Mouse (Mus musculus) heart, embryonic 10.5 days (tissue): ENCODE measurements around the gene Gm20388. TPM values are rescaled to one million over a fixed set of nuclear protein-coding genes. Genes with fewer than 3 reads are reported as not detected.
A peak's percentile ranks its signal among the peaks of the same experiment; 100 is the strongest.
"Not testable (repeated sequence)": the region's sequence is repeated elsewhere in the genome, so short reads cannot be mapped to it uniquely, and the experiment has no call there.

Source experiments
- DNase-seq: peaks from one replicate; pipeline ENCODE4 v3.0.0-alpha.2; 2017; ENCODE audit warnings: low spot score
- H3K27ac ChIP-seq: fragments of 300-500 bp; sonication (generic); 2 replicates; pipeline ENCODE4 v1.5.1; 2016; ENCODE audit warnings: mild to moderate bottlenecking
- H3K27me3 ChIP-seq: fragments of 300-500 bp; sonication (generic); 2 replicates; pipeline ENCODE4 v1.6.1; 2016; ENCODE audit warnings: mild to moderate bottlenecking; ENCODE audit not compliant: poor library complexity, insufficient read depth, severe bottlenecking
- H3K36me3 ChIP-seq: fragments of 300-500 bp; sonication (generic); 2 replicates; pipeline ENCODE4 v1.6.1; 2016; ENCODE audit warnings: mild to moderate bottlenecking, moderate library complexity
- H3K4me1 ChIP-seq: fragments of 300-500 bp; sonication (generic); 2 replicates; pipeline ENCODE4 v1.6.1; 2016; ENCODE audit warnings: mild to moderate bottlenecking
- H3K4me3 ChIP-seq: fragments of 300-500 bp; sonication (generic); 2 replicates; pipeline ENCODE4 v1.5.1; 2016; ENCODE audit warnings: mild to moderate bottlenecking, moderate library complexity
- H3K9me3 ChIP-seq: fragments of 300-500 bp; sonication (generic); 2 replicates; pipeline ENCODE4 v1.6.1; 2016; ENCODE audit warnings: mild to moderate bottlenecking, moderate library complexity
- WGBS: fragments of 180-500 bp; shearing (Covaris S2); methylation state at CpG from one replicate; pipeline ENCODE4 v1.1.7; 2016; 5-methylcytosine and 5-hydroxymethylcytosine counted together
- polyA plus RNA-seq: library from polyadenylated mRNA; unstranded; fragments of >200 nt; fragmentation: Nextera tagmentation; extraction: Ambion mirVana; gene quantifications from 2 replicates; pipeline ENCODE4 v1.2.1, GENCODE M21; 2016

The Gm20388 gene
- polyA plus RNA-seq, 1 experiment from 2014 or later, result 4.5 TPM

DNA sequence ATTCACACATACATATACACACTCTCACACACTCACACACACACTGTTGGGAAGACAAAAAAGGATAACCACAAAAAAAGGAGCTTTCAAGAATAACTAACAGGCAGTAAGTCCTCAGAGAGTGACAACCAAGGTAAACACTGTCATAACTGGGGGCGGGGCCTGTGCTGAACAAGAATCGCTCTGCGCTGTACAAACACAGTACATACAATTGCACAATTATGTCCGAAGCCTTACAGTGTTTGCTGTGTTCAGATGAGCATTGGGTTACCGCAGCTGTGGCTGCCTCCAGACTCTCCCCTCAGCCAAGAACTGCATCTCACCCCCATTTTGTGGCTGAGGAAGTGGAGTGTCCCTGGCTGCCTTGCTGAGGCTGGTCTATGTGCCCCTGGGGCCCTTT, 1510.4 kb downstream of the Gm20388 start:
- Histone ChIP-seq H3K36me3 (no peaks in the 10 kb centered on the region), H3K4me1 (peaks cover 22% of the 10 kb centered on the region), H3K9me3 (no peaks in the 10 kb centered on the region), H3K27ac (no peak overlapping the region), H3K27me3 (no peaks in the 10 kb centered on the region), H3K4me3 (no peak overlapping the region)
- DNase-seq, result no peak
- WGBS, result 89% methylated on average over 5 of the region's 5 CpGs

DNA sequence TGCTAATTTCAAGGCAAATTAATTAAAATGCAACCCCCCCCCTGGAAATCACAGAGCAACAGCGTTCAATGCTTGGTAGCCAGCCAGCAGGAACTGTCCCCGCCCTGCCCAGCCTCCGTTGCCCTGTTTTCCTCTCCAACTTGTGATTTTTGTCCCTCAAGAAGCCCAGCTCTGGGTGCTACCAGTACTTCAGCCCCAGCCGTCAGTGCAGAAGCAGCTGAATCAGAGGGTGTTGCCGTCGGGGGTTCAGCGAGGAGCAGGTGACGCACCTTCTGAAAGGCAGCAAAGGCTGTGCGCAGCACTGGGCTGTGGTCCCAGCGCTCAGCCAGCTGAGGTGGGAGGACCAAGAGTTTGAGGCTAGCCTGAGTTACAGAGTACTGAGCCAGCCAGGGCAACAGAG, 1513.4 kb downstream of the Gm20388 start:
- WGBS, result 90% methylated on average over 10 of the region's 10 CpGs

DNA sequence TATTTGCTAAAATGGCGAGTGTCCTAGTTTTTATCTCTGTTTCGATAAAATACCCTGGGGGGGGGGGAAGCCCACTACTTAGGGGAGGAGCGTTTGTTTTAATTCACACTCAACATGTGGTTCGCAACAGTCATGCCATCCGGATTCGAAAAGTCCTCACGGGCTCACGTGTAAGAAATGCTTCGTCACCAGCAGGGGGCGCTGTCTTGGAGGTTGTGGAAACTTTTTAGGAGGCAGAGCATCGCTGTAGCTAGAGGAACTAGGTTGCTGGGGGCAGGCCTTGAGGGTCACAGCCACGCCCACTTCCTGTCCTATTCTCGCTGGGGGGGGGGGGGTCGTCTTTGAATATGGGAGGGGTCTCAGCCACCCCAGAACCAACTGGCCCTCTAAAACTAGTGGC, 1514.0 kb downstream of the Gm20388 start:
- no peak for DNase-seq
- H3K36me3 ChIP-seq, result no peaks in the 10 kb centered on the region
- no peaks in the 10 kb centered on the region for H3K27me3 ChIP-seq
- no peak overlapping the region for H3K27ac ChIP-seq
- H3K4me1 ChIP-seq, result peaks cover 5% of the 10 kb centered on the region
- no peaks in the 10 kb centered on the region for H3K9me3 ChIP-seq
- H3K4me3 ChIP-seq, result no peak overlapping the region
- WGBS, result 78% methylated on average over 14 of the region's 14 CpGs

More for the DNA sequence above, 1513.4 kb downstream of the Gm20388 start:
- DNase-seq, result no peak
- no peak overlapping the region for H3K27ac ChIP-seq
- no peak overlapping the region for H3K4me3 ChIP-seq
- no peaks in the 10 kb centered on the region for H3K27me3 ChIP-seq
- peaks cover 5% of the 10 kb centered on the region for H3K4me1 ChIP-seq
- H3K9me3 ChIP-seq, result no peaks in the 10 kb centered on the region
- H3K36me3 ChIP-seq, result no peaks in the 10 kb centered on the region

DNA sequence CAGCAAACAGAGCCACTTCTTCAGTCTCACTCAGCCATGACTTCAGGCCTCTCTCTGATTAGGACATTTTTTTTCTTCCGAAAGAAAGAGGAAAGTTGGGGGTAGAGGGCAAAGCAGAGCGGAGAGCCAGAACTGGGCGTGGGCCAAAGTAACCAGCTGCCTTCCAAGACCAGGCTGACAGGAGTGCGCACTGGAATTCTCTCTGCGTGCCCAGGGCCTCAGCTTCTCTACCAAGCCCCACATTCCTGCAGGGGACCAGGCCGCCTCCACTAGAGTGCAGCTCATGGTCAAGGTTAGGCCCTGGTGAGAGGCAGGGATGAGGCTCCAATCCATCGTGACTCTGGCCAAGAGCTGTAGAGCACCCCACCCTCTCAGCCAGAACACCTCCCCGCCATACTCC, 1520.9 kb downstream of the Gm20388 start:
- H3K27me3 ChIP-seq, result peaks cover 22% of the 10 kb centered on the region
- H3K36me3 ChIP-seq, result no peaks in the 10 kb centered on the region
- H3K27ac ChIP-seq, result 0 out of 2 replicates have a peak overlapping the region, but pooled peaks have one; percentile 44
- peaks cover 21% of the 10 kb centered on the region for H3K4me1 ChIP-seq
- DNase-seq, result no peak
- no peak overlapping the region for H3K4me3 ChIP-seq
- no peaks in the 10 kb centered on the region for H3K9me3 ChIP-seq
- 83% methylated on average over 8 of the region's 8 CpGs for WGBS

DNA sequence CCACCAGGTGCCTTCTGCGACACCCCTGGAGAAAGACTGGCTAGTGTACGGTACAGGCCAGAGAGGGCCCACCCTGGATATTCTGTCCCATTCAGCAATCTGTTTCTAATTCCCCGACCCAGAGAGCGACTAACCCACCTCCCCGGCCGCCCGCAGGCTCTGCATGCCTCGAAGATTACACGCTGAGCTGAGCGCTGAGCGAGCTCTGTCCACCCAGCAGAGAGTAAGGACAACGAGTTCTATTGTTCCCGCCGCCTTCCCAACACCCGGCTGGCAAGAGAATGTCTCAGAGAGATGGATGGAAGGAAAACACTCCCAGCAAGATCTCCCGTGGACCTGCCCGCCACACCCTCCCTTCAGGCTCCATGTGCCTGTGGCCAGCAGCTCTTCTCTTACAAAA, 1522.8 kb downstream of the Gm20388 start:
- peak overlapping the region; percentile 59; the same call in 1 of the 2 replicates for H3K27ac ChIP-seq
- H3K4me3 ChIP-seq, result no peak overlapping the region
- peaks cover 35% of the 10 kb centered on the region for H3K4me1 ChIP-seq
- H3K36me3 ChIP-seq, result no peaks in the 10 kb centered on the region
- H3K9me3 ChIP-seq, result no peaks in the 10 kb centered on the region
- no peak for DNase-seq
- H3K27me3 ChIP-seq, result peaks cover 29% of the 10 kb centered on the region
- 25% methylated on average over 17 of the region's 17 CpGs for WGBS

DNA sequence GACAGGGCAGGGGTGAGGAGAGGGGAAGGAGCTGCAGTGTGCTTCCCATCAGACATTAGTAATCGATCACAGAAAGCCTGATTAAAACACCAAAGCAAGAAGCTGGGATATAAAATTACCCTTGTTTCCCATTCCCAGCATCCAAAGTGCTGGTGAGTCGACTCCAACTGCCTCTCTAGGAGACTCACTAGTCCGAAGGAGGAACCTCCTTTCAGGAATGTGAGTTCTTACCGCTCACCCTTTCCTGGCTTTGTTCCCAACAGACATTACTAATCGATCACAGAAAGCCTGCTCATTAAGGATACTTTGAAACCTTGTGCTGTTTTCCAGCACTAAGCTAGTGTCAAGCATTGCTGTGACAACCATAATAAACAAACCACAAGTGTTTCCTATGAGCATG, 1526.0 kb downstream of the Gm20388 start:
- Histone ChIP-seq H3K27ac (no peak overlapping the region), H3K27me3 (peaks cover 24% of the 10 kb centered on the region), H3K9me3 (no peaks in the 10 kb centered on the region), H3K4me1 (peaks cover 46% of the 10 kb centered on the region), H3K36me3 (no peaks in the 10 kb centered on the region), H3K4me3 (no peak overlapping the region)
- no peak for DNase-seq
- WGBS, result 65% methylated on average over 5 of the region's 5 CpGs

DNA sequence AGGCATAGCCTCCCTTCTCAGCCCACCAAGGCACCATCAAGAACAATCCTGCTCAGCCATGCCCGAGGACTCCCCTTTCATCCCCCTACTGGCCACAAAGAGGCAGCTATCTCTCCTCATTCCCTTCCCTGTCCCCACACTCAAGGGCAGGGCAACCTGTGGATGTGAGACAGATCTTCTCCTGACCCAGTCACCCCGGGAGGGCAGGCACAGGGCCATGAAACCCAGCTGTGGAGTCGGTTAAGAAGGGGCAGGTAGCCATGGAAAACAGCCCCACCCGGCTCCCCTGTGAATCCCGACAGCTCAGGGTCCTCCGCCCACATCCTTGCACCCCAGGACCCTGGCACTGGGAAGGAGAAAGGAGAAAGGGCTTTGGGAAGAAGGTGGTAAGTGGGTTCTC, 1526.9 kb downstream of the Gm20388 start:
- 59% methylated on average over 6 of the region's 6 CpGs for WGBS
- Histone ChIP-seq H3K27me3 (peaks cover 16% of the 10 kb centered on the region), H3K27ac (no peak overlapping the region), H3K4me1 (peaks cover 46% of the 10 kb centered on the region), H3K36me3 (no peaks in the 10 kb centered on the region), H3K9me3 (no peaks in the 10 kb centered on the region), H3K4me3 (no peak overlapping the region)
- DNase-seq, result no peak

DNA sequence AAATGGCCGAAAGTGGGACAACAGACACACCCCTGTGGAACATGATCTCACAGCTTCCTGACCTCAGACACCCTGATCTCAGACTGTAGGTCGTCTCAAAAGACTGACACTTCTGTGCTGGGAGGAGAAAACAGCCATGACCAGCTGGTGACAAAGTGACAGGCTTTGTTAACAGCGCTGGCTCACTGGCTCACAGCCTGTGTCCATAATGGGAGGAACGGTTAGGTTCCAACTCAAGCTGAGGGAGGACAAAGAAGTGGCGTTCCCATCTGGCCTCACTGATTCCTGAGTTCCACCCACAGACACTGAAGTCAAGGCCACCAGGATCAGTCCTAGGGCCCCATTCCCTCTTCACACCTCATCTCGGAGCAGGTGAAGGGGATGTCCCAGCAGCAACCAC, 1527.5 kb downstream of the Gm20388 start:
- Histone ChIP-seq H3K9me3 (no peaks in the 10 kb centered on the region), H3K27me3 (peaks cover 10% of the 10 kb centered on the region), H3K4me3 (no peak overlapping the region), H3K4me1 (peaks cover 40% of the 10 kb centered on the region), H3K36me3 (no peaks in the 10 kb centered on the region), H3K27ac (no peak overlapping the region)
- no peak for DNase-seq
- 48% methylated on average over 6 of the region's 6 CpGs for WGBS

DNA sequence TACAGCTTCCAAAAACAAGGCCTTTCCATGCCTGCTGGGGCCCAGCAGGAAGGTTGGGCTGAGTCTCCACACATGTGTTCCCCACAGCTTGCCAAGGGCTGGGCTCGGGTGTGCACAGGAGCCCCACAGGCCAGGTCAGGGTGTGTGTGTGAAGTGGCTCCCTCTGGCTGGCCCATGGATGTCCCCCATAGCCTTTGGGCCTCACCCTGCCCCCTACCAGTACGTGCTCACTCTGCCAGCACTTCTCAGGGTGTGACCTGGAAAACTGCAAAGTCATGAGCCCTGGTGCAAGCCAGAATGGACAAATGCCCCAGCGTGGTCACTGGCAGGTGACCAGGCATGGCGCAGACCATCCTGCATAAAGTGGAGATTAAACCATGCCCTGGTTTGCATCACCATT, 1528.7 kb downstream of the Gm20388 start:
- no peak for DNase-seq
- Histone ChIP-seq H3K9me3 (no peaks in the 10 kb centered on the region), H3K36me3 (no peaks in the 10 kb centered on the region), H3K27me3 (peaks cover 7% of the 10 kb centered on the region; the same call in 1 of the 2 replicates), H3K4me1 (peaks cover 29% of the 10 kb centered on the region), H3K4me3 (no peak overlapping the region), H3K27ac (0 out of 2 replicates have a peak overlapping the region, but pooled peaks have one; percentile 37)
- 50% methylated on average over 4 of the region's 4 CpGs for WGBS

DNA sequence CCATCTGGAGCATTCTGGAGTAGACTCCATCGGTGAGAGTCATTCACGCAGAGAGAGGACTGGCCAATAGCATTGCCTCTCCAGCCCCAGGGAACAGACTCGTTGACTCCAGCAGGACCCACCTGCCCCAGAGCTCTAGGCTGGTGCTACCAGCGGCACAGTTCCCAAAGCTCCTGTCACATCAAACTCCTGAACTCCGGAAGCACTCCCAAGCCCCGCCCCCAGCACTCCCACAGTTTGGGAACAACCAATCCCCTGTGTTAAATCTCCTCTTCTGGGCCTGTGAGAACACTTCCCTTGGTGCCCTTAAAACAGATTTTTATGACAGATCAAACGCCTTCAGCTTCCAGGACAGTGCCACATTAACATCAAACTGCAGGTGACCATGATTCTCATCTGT, 1532.7 kb downstream of the Gm20388 start:
- 60% methylated on average over 7 of the region's 7 CpGs for WGBS

DNA sequence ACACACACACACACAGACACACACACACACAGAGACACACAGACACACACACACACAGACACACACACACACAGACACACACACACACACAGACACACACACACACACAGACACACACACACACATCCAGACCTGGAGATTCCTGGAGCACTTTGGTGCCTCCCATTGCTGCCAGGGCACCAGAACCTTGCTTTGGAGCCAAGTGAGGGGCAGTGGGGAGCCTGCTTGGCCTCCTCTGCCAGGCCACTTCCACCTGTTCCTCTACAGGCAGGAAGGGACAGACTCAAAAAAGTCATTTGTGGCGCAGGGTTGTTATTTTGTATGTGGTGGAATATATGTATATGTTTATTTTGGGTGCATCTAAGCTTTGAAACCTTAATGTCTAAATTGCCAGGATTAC, 1533.9 kb downstream of the Gm20388 start:
- H3K36me3 ChIP-seq, H3K4me3 ChIP-seq, H3K9me3 ChIP-seq, DNase-seq, H3K27ac ChIP-seq: not testable (repeated sequence)
- WGBS, result 81% methylated on average over 1 of the region's 1 CpGs
- peaks cover 20% of the 10 kb centered on the region for H3K4me1 ChIP-seq
- H3K27me3 ChIP-seq, result peaks cover 17% of the 10 kb centered on the region; the same call in 1 of the 2 replicates

More for the DNA sequence above, 1532.7 kb downstream of the Gm20388 start:
- Histone ChIP-seq H3K27ac (no peak overlapping the region), H3K9me3 (no peaks in the 10 kb centered on the region), H3K36me3 (no peaks in the 10 kb centered on the region), H3K4me1 (peaks cover 26% of the 10 kb centered on the region), H3K27me3 (peaks cover 10% of the 10 kb centered on the region; the same call in 1 of the 2 replicates), H3K4me3 (no peak overlapping the region)
- DNase-seq, result no peak

DNA sequence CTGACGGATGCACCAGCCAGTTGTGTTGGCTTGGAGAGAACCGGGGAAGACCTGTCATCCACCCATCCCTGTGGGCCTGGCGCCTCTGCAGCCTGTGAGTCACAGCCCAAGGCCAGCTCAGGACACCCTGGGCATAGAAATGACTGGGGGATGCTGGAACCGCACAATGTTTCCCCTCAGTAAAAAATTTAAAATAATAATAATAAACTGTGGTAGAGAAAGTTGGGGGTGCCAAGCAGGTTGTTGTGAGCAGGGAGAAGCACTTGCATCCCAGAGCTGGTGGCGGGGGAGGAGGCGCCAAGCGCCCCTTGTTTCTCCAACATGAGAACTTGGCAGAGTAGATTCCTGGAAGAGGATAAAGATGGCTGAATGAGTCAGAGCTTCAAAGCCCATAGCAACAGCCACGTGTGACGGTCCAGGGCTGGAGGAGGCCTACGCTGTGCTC, 1534.4 kb downstream of the Gm20388 start:
- 79% methylated on average over 10 of the region's 10 CpGs for WGBS
- Histone ChIP-seq H3K4me1 (peaks cover 15% of the 10 kb centered on the region), H3K27ac (no peak overlapping the region), H3K27me3 (peaks cover 18% of the 10 kb centered on the region; the same call in 1 of the 2 replicates), H3K36me3 (no peaks in the 10 kb centered on the region), H3K4me3 (no peak overlapping the region), H3K9me3 (no peaks in the 10 kb centered on the region)
- DNase-seq, result no peak

DNA sequence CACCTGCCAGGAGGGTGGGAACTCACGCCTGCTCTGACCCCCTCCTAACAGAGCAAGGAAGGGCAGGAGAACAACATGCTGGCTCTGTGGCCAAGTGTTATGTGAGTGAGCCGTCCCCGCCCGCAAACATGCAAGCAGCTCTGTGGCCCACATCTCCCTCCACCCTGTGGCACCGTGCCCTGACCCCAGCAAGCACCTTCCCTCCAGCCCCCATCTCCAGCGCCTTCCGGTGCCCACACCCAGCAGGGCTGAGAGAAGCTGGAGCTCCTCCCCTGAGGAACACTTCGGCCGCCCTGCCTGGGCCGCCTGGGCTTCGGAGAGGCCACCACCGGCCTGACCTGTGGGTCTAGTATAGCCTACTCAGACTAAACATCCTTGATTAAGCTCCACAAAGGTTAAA, 1535.5 kb downstream of the Gm20388 start:
- Histone ChIP-seq H3K27ac (no peak overlapping the region), H3K4me3 (no peak overlapping the region), H3K9me3 (no peaks in the 10 kb centered on the region), H3K36me3 (no peaks in the 10 kb centered on the region), H3K4me1 (peaks cover 24% of the 10 kb centered on the region), H3K27me3 (peaks cover 25% of the 10 kb centered on the region; the same call in 1 of the 2 replicates)
- no peak for DNase-seq
- 79% methylated on average over 12 of the region's 12 CpGs for WGBS

DNA sequence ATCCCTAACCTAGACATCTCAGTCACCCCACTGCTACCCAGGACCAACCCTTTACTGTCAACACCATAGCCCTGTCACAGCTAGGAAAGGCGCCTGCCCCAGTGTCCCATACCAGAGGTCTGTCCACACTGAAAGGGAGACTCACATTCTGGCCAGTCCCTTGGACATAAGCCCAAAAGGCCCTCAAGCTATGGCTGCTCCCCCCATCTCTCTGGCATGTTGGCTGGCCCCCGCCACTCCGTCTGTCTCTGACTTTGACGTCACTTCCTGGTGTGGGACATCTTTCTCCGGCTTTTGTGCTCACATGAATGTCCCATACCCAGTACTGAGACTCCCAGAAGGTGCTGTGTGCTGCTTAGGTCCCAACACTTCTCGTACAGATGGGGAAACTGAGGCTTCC, 1536.2 kb downstream of the Gm20388 start:
- H3K9me3 ChIP-seq, result no peaks in the 10 kb centered on the region
- H3K27ac ChIP-seq, result no peak overlapping the region
- no peak overlapping the region for H3K4me3 ChIP-seq
- no peaks in the 10 kb centered on the region for H3K36me3 ChIP-seq
- peaks cover 32% of the 10 kb centered on the region for H3K4me1 ChIP-seq
- DNase-seq, result no peak
- WGBS, result 76% methylated on average over 6 of the region's 6 CpGs
- peaks cover 25% of the 10 kb centered on the region; the same call in 1 of the 2 replicates for H3K27me3 ChIP-seq
